Comparison of ENCODE assay signal across 8 mouse cellular contexts in the genomic region with DNA sequence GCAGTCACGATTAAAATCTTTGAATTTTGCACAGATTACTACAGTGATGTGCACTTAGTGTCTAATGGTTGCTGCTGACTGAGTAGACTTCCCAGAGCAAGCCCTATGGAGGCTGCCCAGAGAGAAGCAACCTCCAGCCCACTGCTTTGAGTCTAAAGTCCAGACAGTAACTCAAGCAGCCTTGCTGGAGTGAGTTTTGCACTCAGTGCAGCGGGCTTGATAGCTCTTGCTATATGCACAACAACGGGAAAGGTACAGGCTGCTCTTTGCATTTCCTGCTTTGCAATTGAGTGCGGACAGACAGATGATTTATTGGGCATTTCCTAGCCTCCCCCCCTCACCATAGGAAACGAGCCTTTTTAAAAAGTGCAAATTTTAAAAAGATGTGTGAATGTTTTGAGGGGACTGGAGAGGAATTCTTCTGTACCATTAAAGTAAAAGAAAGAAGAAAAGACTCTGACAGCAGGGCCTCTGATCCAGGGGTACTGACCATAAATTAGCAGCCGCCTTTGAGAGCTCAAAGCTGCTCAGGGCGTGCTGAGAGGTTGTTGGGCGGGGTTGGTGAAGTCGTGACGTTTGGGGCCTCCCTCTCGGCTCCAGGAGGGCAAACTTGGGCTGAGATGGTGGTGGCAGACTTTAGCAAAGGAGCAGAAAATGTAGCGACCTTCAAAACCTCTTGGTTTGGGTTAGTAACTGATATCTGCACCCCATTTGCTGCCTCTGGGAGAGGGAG.
A peak's percentile ranks its signal among the peaks of the same experiment; 100 is the strongest.
DNase-seq lines count a peak whose midpoint lies in the region; ATAC-seq lines count a peak whose summit lies in the region.

No protein-coding gene starts in this region.

- H3K27me3 ChIP-seq in hindbrain, embryonic 13.5 days, result 0 out of 2 replicates have a peak, but pooled peaks cover 3% of the 10 kb centered on the region
- H3K27me3 ChIP-seq in hindbrain, embryonic 16.5 days (replicated peaks; ENCODE audit: control insufficient read depth, insufficient read depth, low read length), result no peaks in the 10 kb centered on the region
- no peaks in the 10 kb centered on the region; the same call in 1 of the 2 replicates for H3K27me3 ChIP-seq in forebrain, embryonic 13.5 days

- peaks cover 39% of the 10 kb centered on the region for H3K4me1 ChIP-seq in hindbrain, embryonic 13.5 days (replicated peaks)
- peaks cover 12% of the 10 kb centered on the region for H3K4me1 ChIP-seq in hindbrain, embryonic 16.5 days (ENCODE audit: control insufficient read depth, insufficient read depth, low read depth, low read length)
- peaks cover 44% of the 10 kb centered on the region for H3K4me1 ChIP-seq in brown adipose tissue, adult 24 weeks (ENCODE audit: control insufficient read depth, insufficient read depth, insufficient read length, low read length)
- peaks cover 44% of the 10 kb centered on the region for H3K4me1 ChIP-seq in forebrain, embryonic 13.5 days

- peaks cover 6% of the 10 kb centered on the region; the same call in 1 of the 2 replicates for H3K9me3 ChIP-seq in hindbrain, embryonic 13.5 days
- no peaks in the 10 kb centered on the region for H3K9me3 ChIP-seq in hindbrain, embryonic 16.5 days (ENCODE audit: control insufficient read depth, low read length)
- H3K9me3 ChIP-seq in forebrain, embryonic 13.5 days (replicated peaks), result 0 out of 2 replicates have a peak, but pooled peaks cover 2% of the 10 kb centered on the region

- H3K4me2 ChIP-seq in hindbrain, embryonic 13.5 days, result no peak overlapping the region
- no peak overlapping the region for H3K4me2 ChIP-seq in hindbrain, embryonic 16.5 days (ENCODE audit: low read length)
- no peak overlapping the region for H3K4me2 ChIP-seq in forebrain, embryonic 13.5 days

- no peak overlapping the region for H3K9ac ChIP-seq in hindbrain, embryonic 13.5 days
- no peak overlapping the region for H3K9ac ChIP-seq in hindbrain, embryonic 16.5 days (ENCODE audit: low read depth, low read length)
- no peak overlapping the region for H3K9ac ChIP-seq in forebrain, embryonic 13.5 days

- no peak for ATAC-seq in hindbrain, embryonic 13.5 days (ENCODE audit: low FRiP score)
- no peak for ATAC-seq in hindbrain, embryonic 16.5 days
- no peak for ATAC-seq in forebrain, embryonic 13.5 days
- no peak for ATAC-seq in megakaryocyte, adult 5-6 weeks (ENCODE audit: poor library complexity, severe bottlenecking)

- H3K36me3 ChIP-seq in hindbrain, embryonic 13.5 days, result no peaks in the 10 kb centered on the region
- no peaks in the 10 kb centered on the region for H3K36me3 ChIP-seq in hindbrain, embryonic 16.5 days (ENCODE audit: control insufficient read depth, insufficient read depth, low read length)
- H3K36me3 ChIP-seq in forebrain, embryonic 13.5 days (ENCODE audit: poor library complexity, severe bottlenecking), result no peaks in the 10 kb centered on the region

- H3K4me3 ChIP-seq in hindbrain, embryonic 13.5 days, result no peak overlapping the region
- H3K4me3 ChIP-seq in hindbrain, embryonic 16.5 days (ENCODE audit: low read length), result no peak overlapping the region
- H3K4me3 ChIP-seq in brown adipose tissue, adult 24 weeks (ENCODE audit: insufficient read depth, low read depth, low read length), result no peak overlapping the region
- H3K4me3 ChIP-seq in forebrain, embryonic 13.5 days, result no peak overlapping the region

- peak; percentile 54 to 73 for DNase-seq in lung, postnatal 4 days
- no peak for DNase-seq in ovary, postnatal 10 days (ENCODE audit: low spot score)
- no peak for DNase-seq in frontal cortex, postnatal 25 days (ENCODE audit: low spot score in 2 of 2)

- WGBS in hindbrain, embryonic 13.5 days, result 20% methylated on average over 12 of the region's 12 CpGs
- WGBS in hindbrain, embryonic 16.5 days, result 19% methylated on average over 12 of the region's 12 CpGs
- whole genome bisulfite sequencing in forebrain, embryonic 13.5 days, result 14% methylated on average over 12 of the region's 12 CpGs

- H3K27ac ChIP-seq in hindbrain, embryonic 13.5 days, result 0 out of 2 replicates have a peak overlapping the region, but pooled peaks have one; percentile 1
- no peak overlapping the region for H3K27ac ChIP-seq in hindbrain, embryonic 16.5 days (ENCODE audit: low read depth, low read length)
- 0 out of 2 replicates have a peak overlapping the region, but pooled peaks have one; percentile 1 for H3K27ac ChIP-seq in brown adipose tissue, adult 24 weeks (replicated peaks; ENCODE audit: low read depth, low read length)
- H3K27ac ChIP-seq in forebrain, embryonic 13.5 days, result peak overlapping the region; percentile 3; the same call in 1 of the 2 replicates

Comparison
In these comparisons a context has a peak if more than half of its experiments do, and no peak if none do; other contexts are left out.
1. DNase-seq: peak in lung, postnatal 4 days (2 of 2); none in ovary, postnatal 10 days (single experiment) and frontal cortex, postnatal 25 days (0 of 2).